Mouse (Mus musculus): ENCODE data around the gene Jmjd1c.

DNA sequence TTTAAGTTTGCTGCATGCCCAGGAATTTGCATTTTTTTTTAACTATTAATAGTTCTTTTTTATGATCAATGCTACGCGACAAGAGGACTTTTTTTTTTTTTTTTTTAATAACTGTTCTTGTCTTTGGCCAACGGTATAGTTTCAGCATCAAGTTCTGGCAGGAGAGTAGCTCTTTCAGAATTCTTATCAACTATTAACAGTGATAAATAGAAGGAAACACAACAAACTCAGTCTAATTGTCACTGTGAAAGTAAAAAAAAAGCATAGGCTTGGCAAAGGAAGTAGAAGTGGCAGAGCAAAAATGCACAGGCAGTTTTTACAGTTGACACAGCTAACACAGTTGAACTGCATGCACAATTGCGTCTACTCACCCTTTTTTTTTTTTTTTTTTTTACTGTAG is 81.5 kb downstream of the Jmjd1c start:
- TF ChIP-seq ZC3H11A (IDR thresholded peaks at IDR 0.05; ENCODE audit: borderline replicate concordance, low read depth, low read length) (no peak), MAFK (IDR thresholded peaks at IDR 0.05; ENCODE audit: insufficient read depth, low read depth, low read length) (no peak), CHD2 (IDR thresholded peaks at IDR 0.05; ENCODE audit: low read depth, low read length) (no peak)
